Mouse (Mus musculus): Measurements from ENCODE around the gene C2cd5. TPM values are rescaled to one million over a fixed set of nuclear protein-coding genes. Genes with fewer than 3 reads are reported as not detected.

The C2cd5 gene
- polyA plus RNA-seq, 1 experiment from 2014 or later: 17.8 TPM

Other genes with a start within 250 kb of the C2cd5 start
- gene St8sia1, start 135.7 kb downstream of the C2cd5 start, polyA plus RNA-seq (2015; fragmentation: Nextera tagmentation; extraction: Ambion mirVana): 0.08 and 0.18 TPM in 2 replicates
- gene Etnk1, start 67.1 kb upstream of the C2cd5 start, polyA plus RNA-seq (2015; fragmentation: Nextera tagmentation; extraction: Ambion mirVana): 7.4 and 8.9 TPM in 2 replicates